In the genomic region with DNA sequence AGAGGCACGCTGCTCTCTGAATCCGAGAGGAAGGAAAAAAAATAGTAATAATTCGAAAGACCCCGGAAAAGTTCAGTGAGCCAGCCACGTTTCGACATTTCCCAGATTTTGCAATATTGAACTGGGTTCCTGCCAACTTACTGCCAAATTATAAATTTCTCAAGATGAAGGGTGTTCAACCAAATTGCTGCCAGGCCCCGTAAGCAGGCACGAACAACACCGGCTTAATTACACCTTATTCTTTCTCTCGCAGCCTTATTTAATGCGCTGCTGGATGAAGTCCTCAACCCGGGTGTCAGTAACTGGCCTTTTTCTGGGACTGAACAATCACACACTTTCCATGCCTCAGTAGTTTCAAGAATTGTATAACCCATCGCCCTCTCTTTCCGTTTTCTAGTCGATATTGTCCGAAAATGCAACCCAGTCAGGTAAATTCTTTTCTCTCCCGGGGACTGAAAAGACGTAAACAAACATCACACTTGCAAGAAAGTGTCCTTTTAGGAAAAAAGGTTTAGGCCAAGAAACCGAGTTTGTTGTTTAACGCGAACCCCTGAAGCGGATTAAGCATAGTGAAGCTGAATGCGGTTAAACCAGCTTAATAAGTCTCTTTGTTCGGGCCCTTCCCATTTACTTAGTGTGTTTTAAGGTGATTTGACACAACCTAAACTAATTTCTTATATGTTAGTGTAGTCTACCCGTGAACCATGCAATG, we compare ENCODE assay signal across 8 mouse cellular contexts. TPM values are rescaled to one million over a fixed set of nuclear protein-coding genes. Genes with fewer than 3 reads are reported as not detected.
DNase-seq lines count a peak whose midpoint lies in the region; ATAC-seq and TF ChIP-seq lines count a peak whose summit lies in the region.

No protein-coding gene starts in this region.

- H3K27ac ChIP-seq in cerebellum, adult 2 months (ENCODE audit: insufficient read depth, low read length), result peak overlapping the region; percentile 40; the same call in 1 of the 2 replicates
- H3K27ac ChIP-seq in embryonic facial prominence, embryonic 10.5 days (replicated peaks), result peak overlapping the region; percentile 99
- peak overlapping the region; percentile 98 for H3K27ac ChIP-seq in hindbrain, embryonic 16.5 days (ENCODE audit: low read depth, low read length)
- H3K27ac ChIP-seq in midbrain, embryonic 10.5 days (replicated peaks), result peak overlapping the region; percentile 100

- no peaks in the 10 kb centered on the region for H3K4me1 ChIP-seq in cerebellum, adult 2 months (ENCODE audit: control insufficient read depth, insufficient read depth, low read length)
- H3K4me1 ChIP-seq in embryonic facial prominence, embryonic 10.5 days, result peaks cover 24% of the 10 kb centered on the region
- H3K4me1 ChIP-seq in hindbrain, embryonic 16.5 days (ENCODE audit: control insufficient read depth, insufficient read depth, low read depth, low read length), result peaks cover 9% of the 10 kb centered on the region
- H3K4me1 ChIP-seq in midbrain, embryonic 10.5 days, result peaks cover 32% of the 10 kb centered on the region

- H3K4me2 ChIP-seq in hindbrain, embryonic 16.5 days (ENCODE audit: low read length), result peak overlapping the region; percentile 67

- no peak for DNase-seq in cerebellum, adult 2 months
- DNase-seq in cerebellum, adult 9-11 months, result no peak
- DNase-seq in A20 (ENCODE audit: low read depth, low spot score), result peak; percentile 71
- DNase-seq in embryonic facial prominence, embryonic 10.5 days (ENCODE audit: low spot score), result no peak
- DNase-seq in midbrain, embryonic 10.5 days (ENCODE audit: low spot score), result peak; percentile 44
- no peak for DNase-seq in left cerebral cortex, adult 9 months (ENCODE audit: low spot score in 2 of 2)
- no peak for DNase-seq in left cerebral cortex, adult 8-10 months (ENCODE audit: low spot score in 2 of 2)

- H3K27me3 ChIP-seq in cerebellum, adult 2 months (ENCODE audit: control insufficient read depth, insufficient read depth, low read length), result no peaks in the 10 kb centered on the region
- no peaks in the 10 kb centered on the region for H3K27me3 ChIP-seq in embryonic facial prominence, embryonic 10.5 days (replicated peaks; ENCODE audit: low read depth, poor library complexity, severe bottlenecking)
- H3K27me3 ChIP-seq in hindbrain, embryonic 16.5 days (replicated peaks; ENCODE audit: control insufficient read depth, insufficient read depth, low read length), result 0 out of 2 replicates have a peak, but pooled peaks cover 2% of the 10 kb centered on the region
- 0 out of 2 replicates have a peak, but pooled peaks cover 5% of the 10 kb centered on the region for H3K27me3 ChIP-seq in midbrain, embryonic 10.5 days (ENCODE audit: low read depth, poor library complexity, severe bottlenecking)

- no peaks in the 10 kb centered on the region for H3K9me3 ChIP-seq in embryonic facial prominence, embryonic 10.5 days
- no peaks in the 10 kb centered on the region for H3K9me3 ChIP-seq in hindbrain, embryonic 16.5 days (ENCODE audit: control insufficient read depth, low read length)
- no peaks in the 10 kb centered on the region for H3K9me3 ChIP-seq in midbrain, embryonic 10.5 days (replicated peaks)

- TF ChIP-seq POLR2A in cerebellum, adult 2 months (IDR thresholded peaks at IDR 0.05; ENCODE audit: borderline replicate concordance, insufficient read depth, low read length), result no peak

- WGBS in cerebellum, adult 2 months, result 46% methylated on average over 25 of the region's 25 CpGs
- WGBS in embryonic facial prominence, embryonic 10.5 days, result 3% methylated on average over 25 of the region's 25 CpGs
- WGBS in hindbrain, embryonic 16.5 days, result 10% methylated on average over 25 of the region's 25 CpGs
- WGBS in midbrain, embryonic 10.5 days, result 2% methylated on average over 25 of the region's 25 CpGs

- peak overlapping the region; percentile 63 for H3K4me3 ChIP-seq in cerebellum, adult 2 months (replicated peaks; ENCODE audit: insufficient read depth, low read depth, low read length)
- peak overlapping the region; percentile 73 for H3K4me3 ChIP-seq in embryonic facial prominence, embryonic 10.5 days
- peak overlapping the region; percentile 74 for H3K4me3 ChIP-seq in hindbrain, embryonic 16.5 days (ENCODE audit: low read length)
- peak overlapping the region; percentile 68 for H3K4me3 ChIP-seq in midbrain, embryonic 10.5 days

- H3K9ac ChIP-seq in hindbrain, embryonic 16.5 days (ENCODE audit: low read depth, low read length), result peak overlapping the region; percentile 78

- ATAC-seq in hindbrain, embryonic 16.5 days, result no peak

- TF ChIP-seq CTCF in cerebellum, adult 2 months (IDR thresholded peaks at IDR 0.05; ENCODE audit: borderline replicate concordance, insufficient read depth, low read depth, low read length), result no peak

- H3K36me3 ChIP-seq in embryonic facial prominence, embryonic 10.5 days (replicated peaks), result no peaks in the 10 kb centered on the region
- H3K36me3 ChIP-seq in hindbrain, embryonic 16.5 days (ENCODE audit: control insufficient read depth, insufficient read depth, low read length), result no peaks in the 10 kb centered on the region
- H3K36me3 ChIP-seq in midbrain, embryonic 10.5 days, result no peaks in the 10 kb centered on the region

RNA-seq across cellular contexts. Expression of gene Arid1a, which starts 58.4 kb away (rescaled TPM):
- 49.4 and 52.2 TPM in 2 replicates for polyA plus RNA-seq in cerebellum, adult 2 months (2012; rRNA removed)
- 38.9 and 40.0 TPM in 2 replicates for polyA plus RNA-seq in embryonic facial prominence, embryonic 10.5 days (2016; fragmentation: Nextera tagmentation; extraction: Ambion mirVana)
- polyA plus RNA-seq in hindbrain, embryonic 16.5 days (2015; fragmentation: Nextera tagmentation; extraction: Ambion mirVana), result 24.2 and 25.2 TPM in 2 replicates
- polyA plus RNA-seq in midbrain, embryonic 10.5 days (2016; fragmentation: Nextera tagmentation; extraction: Ambion mirVana), result 32.7 and 34.5 TPM in 2 replicates
- total RNA-seq in left cerebral cortex, adult 8-10 months (2022), result 10 to 100 TPM; 86.3 to 93.9 (median 90.7) TPM

Comparison
In these comparisons a context has a peak if more than half of its experiments do, and no peak if none do; other contexts are left out.
1. DNase-seq: peak in A20 (single experiment) and midbrain, embryonic 10.5 days (single experiment); none in cerebellum, adult 2 months (0 of 2), cerebellum, adult 9-11 months (single experiment), embryonic facial prominence, embryonic 10.5 days (single experiment), left cerebral cortex, adult 9 months (0 of 2) and left cerebral cortex, adult 8-10 months (0 of 2).
2. H3K27ac ChIP-seq: peak in every context shown above with its lines; median percentile 100 in midbrain, embryonic 10.5 days; 99 in embryonic facial prominence, embryonic 10.5 days; 98 in hindbrain, embryonic 16.5 days; 40 in cerebellum, adult 2 months.
3. Peak in every context shown above with its lines, with median percentiles within 50 percentile points of each other: H3K4me3 ChIP-seq.